Mouse (Mus musculus) left cerebral cortex, adult 2 months (tissue): ENCODE measurements around the gene Gpr1. TPM values are rescaled to one million over a fixed set of nuclear protein-coding genes. Genes with fewer than 3 reads are reported as not detected.

Experiments used
- DNase-seq, 2 experiments: peaks; one replicate each; pipeline ENCODE4 v3.0.0; 2021 to 2022; ENCODE audit warnings: low spot score in 2 of 2, mixed read lengths in 1 of 2; ENCODE audit errors: extremely low spot score in 1 of 2
- H3K27ac ChIP-seq: fragments of 200-600 bp; 2 replicates; pipeline ENCODE4 v1.8.1; 2022
- H3K4me3 ChIP-seq: fragments of 200-600 bp; 2 replicates; pipeline ENCODE4 v1.8.1; 2022
- CTCF ChIP-seq: fragments of 200-600 bp; IDR thresholded peaks from 2 replicates; pipeline ENCODE4 v1.8.1; 2022; ENCODE audit warnings: antibody characterized with exemption, mild to moderate bottlenecking, moderate library complexity
- intact Hi-C: fragments of 180-260 bp; cut with DNase I; formaldehyde crosslinking; loops from one replicate; pipeline ENCODE4 v1.15.1; 2025
- long read RNA-seq, 2 experiments: library from polyadenylated mRNA; stranded (forward); transcript quantifications; one replicate each; pipeline ENCODE4 v2.0.0; 2021; ENCODE audit warnings: borderline mapping rate in 2 of 2
- total RNA-seq, 2 experiments: library from RNA; stranded (reverse); gene quantifications; 2 replicates each; pipeline ENCODE4 v1.2.3; 2021

Gene Gpr1
- under 1 TPM; 0.58 to 0.81 TPM for total RNA-seq
- long read RNA-seq, experiment 1: 0 reads
- long read RNA-seq, experiment 2: 0 reads

DNA sequence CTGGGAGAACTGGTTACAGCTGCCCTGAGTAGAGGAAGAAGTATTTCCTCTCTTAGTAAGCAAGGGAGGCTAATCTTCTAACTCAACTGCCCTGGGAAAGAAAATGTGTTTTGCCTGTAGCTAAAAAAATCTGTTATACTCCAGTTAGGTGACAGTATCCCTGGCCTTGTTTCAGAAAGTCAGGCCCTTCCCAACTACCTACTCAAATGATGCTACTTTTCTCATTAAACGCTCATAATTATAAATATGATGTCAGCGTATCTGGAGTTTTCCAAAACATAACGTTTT lies at the start of gene Gpr1:
TSS of gene Gpr1 (minus strand) at position 273 of the 288 bp plus-strand sequence.
- Histone ChIP-seq H3K27ac (peak within 1 kb of the TSS; percentile 55; the same call in 1 of the 2 replicates), H3K4me3 (peak within 1 kb of the TSS; percentile 31)
- no peak for DNase-seq
- TF ChIP-seq CTCF: no peak
- intact Hi-C loops: no loop called here

- Histone ChIP-seq H3K27ac (no peak overlapping the region), H3K4me3 (no peak overlapping the region)
- intact Hi-C loops: no loop called here
- DNase-seq: no peak
- no peak for TF ChIP-seq CTCF
These were observed 49.3 kb upstream of the Gpr1 start for GRCm38 (mm10) chr1:63263671-63264070.

- no peak for DNase-seq
- Histone ChIP-seq H3K4me3 (no peak overlapping the region), H3K27ac (no peak overlapping the region)
- TF ChIP-seq CTCF: no peak
- intact Hi-C loops: no loop called here
These were observed 46.8 kb upstream of the Gpr1 start for GRCm38 (mm10) chr1:63261041-63261590.

DNA sequence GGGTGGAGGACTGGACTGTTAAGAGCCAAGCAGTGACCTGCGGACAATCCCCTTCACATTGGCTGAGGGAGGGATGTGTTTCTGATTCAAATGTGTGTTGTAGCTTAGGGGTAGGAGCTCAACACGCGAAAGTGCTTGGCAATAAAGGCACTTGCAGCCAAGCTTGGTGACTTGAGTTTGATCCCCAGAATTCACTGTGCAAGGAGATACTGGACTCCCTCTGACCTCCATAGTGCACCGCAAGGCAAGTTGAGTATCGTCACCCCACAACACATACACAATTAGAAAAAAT lies 46.3 kb upstream of the Gpr1 start:
- Histone ChIP-seq H3K4me3 (no peak overlapping the region), H3K27ac (no peak overlapping the region)
- intact Hi-C loops: no loop called here
- no peak for TF ChIP-seq CTCF
- no peak for DNase-seq

GRCm38 (mm10) chr1:63259916-63260741 lies 45.8 kb upstream of the Gpr1 start:
- Histone ChIP-seq H3K4me3 (no peak overlapping the region), H3K27ac (no peak overlapping the region)
- intact Hi-C loops: no loop called here
- DNase-seq: no peak
- no peak for TF ChIP-seq CTCF

GRCm38 (mm10) chr1:63259271-63259830 lies 45.0 kb upstream of the Gpr1 start:
- TF ChIP-seq CTCF: no peak
- intact Hi-C loops: no loop called here
- Histone ChIP-seq H3K4me3 (no peak overlapping the region), H3K27ac (no peak overlapping the region)
- DNase-seq: no peak

- intact Hi-C loops: no loop called here
- H3K27ac ChIP-seq: no peak overlapping the region
- no peak overlapping the region for H3K4me3 ChIP-seq
- TF ChIP-seq CTCF: no peak
- DNase-seq: no peak
These were observed 44.2 kb upstream of the Gpr1 start for GRCm38 (mm10) chr1:63258501-63258900.

DNA sequence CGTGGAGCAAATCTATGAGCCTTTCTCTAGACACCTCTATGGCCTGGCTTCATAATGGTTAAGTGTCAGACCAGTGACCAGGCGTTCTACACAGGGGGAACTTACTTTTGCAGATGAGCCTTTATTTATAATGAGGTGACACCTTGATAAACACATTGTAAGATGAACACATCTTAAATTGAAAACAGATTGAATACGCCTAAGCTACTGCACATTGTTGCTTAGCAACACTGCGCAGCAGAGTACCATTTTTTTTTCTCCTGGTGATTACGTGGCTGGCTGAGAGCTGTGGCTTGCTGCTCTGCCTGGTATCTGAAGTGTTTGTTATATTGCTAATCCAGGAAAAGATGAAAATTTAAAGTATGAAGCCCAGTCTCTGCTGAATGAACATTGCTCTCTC lies 41.7 kb upstream of the Gpr1 start:
- H3K4me3 ChIP-seq: no peak overlapping the region
- intact Hi-C loops: no loop called here
- H3K27ac ChIP-seq: no peak overlapping the region
- DNase-seq: no peak
- TF ChIP-seq CTCF: no peak

GRCm38 (mm10) chr1:63255101-63255500 lies 40.8 kb upstream of the Gpr1 start:
- H3K4me3 ChIP-seq: no peak overlapping the region
- no peak for DNase-seq
- intact Hi-C loops: no loop called here
- no peak for TF ChIP-seq CTCF
- H3K27ac ChIP-seq: no peak overlapping the region

- no peak for TF ChIP-seq CTCF
- intact Hi-C loops: loop anchor here (2.0 kb wide), 1 partner anchor 70 kb away; no protein-coding TSS in a partner anchor
- Histone ChIP-seq H3K4me3 (no peak overlapping the region), H3K27ac (no peak overlapping the region)
- DNase-seq: no peak
These were observed 38.9 kb upstream of the Gpr1 start for GRCm38 (mm10) chr1:63253291-63253690.

GRCm38 (mm10) chr1:63252351-63253209 lies 38.2 kb upstream of the Gpr1 start:
- H3K4me3 ChIP-seq: no peak overlapping the region
- intact Hi-C loops: loop anchor here (2.0 kb wide), 1 partner anchor 70 kb away; no protein-coding TSS in a partner anchor
- DNase-seq: no peak
- peak; percentile 37 for TF ChIP-seq CTCF
- H3K27ac ChIP-seq: no peak overlapping the region

DNA sequence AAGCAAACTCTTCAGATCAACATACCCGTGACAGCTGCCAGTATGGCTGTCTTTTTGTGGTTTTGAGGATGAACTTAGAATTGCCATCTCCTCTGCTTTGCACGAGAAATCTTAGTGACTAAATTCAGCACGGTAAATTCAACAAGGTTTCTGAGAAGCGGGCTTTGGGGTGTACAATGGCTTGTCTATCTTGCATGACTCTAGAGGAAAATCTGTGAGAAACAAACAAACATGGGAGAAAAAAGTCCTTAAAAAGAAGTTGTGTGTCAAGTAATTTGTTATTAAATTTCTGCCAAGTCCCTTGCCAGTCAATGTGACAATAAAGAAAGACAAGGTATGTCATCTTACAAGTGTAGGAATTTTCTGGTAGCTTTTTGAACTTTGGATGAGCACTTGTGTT lies 34.9 kb upstream of the Gpr1 start:
- no peak for DNase-seq
- no peak overlapping the region for H3K4me3 ChIP-seq
- no peak for TF ChIP-seq CTCF
- no peak overlapping the region for H3K27ac ChIP-seq
- intact Hi-C loops: no loop called here
